Mouse (Mus musculus): ENCODE results near the gene Cog1. TPM values are rescaled to one million over a fixed set of nuclear protein-coding genes. Genes with fewer than 3 reads are reported as not detected.

Gene Cog1
- polyA plus RNA-seq, 1 experiment from 2014 or later = 14.9 TPM

DNA sequence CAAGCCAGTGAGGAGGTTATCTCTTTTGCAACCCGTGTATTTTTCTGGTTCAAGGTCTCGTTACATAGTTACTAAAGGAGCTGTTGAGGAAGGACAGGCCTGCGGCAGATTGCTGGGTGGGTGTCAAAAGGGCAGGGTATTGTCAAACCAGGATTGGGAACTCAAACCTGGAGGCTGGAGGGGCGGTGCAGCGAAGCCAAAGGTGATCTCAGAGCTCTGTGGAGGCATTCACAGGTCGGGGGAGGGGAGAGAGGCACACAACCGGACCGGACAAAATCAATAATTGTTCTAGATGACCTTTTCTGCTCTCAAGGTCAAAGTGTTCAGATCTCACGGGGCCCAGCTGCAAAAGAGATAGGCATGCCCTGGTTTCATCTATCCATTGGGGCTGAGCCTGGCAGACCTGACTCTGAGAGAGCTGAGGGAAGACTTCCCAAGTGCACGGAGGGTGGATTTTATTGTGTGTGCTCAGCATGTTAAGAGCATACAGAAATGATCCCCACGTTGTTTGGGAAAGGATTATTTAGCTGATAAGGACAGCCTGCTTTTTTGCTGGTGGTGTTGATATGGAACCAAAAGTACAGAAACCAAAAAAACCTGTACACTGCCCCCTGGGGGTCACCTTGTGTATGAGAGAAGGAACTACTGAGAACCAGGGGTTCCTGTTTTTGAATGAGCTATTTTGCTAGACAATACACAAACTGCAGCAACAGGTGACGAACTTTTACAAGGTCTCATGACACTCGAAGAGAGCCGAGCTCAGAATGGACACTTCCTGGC is 31.6 kb upstream of the Cog1 start:
- WGBS (ENCODE audit: insufficient replicate concordance) = 34% methylated on average over 14 of the region's 14 CpGs
- ATAC-seq (ENCODE audit: insufficient read depth) = peak; percentile 76
- H3K4me1 ChIP-seq (replicated peaks) = peaks cover 25% of the 10 kb centered on the region; the same call in 1 of the 2 replicates
- H3K27me3 ChIP-seq = peaks cover 41% of the 10 kb centered on the region
- 0 out of 2 replicates have a peak overlapping the region, but pooled peaks have one; percentile 8 for H3K4me2 ChIP-seq
- H3K27ac ChIP-seq (replicated peaks) = peak overlapping the region; percentile 59
- H3K9me3 ChIP-seq (replicated peaks) = no peaks in the 10 kb centered on the region
- H3K36me3 ChIP-seq (replicated peaks) = no peaks in the 10 kb centered on the region
- no peak overlapping the region for H3K4me3 ChIP-seq (replicated peaks)
- H3K9ac ChIP-seq = no peak overlapping the region

DNA sequence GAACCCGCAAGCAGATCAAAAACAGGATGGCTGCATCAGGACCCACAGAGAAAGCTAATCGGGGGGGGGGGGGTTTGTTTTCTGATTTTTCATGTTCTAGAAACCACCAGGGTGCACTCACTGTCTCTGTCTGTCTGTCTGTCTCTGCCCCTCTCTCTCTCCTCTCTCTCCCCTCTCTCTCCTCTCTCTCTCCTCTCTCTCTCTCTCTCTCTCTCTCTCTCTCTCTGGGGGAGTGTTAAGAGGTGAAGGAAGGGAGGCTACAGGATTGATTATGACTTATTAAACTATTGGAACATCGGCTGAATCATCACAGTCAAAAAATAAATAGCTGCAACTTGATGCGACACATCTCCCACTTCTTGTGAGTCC is 30.7 kb upstream of the Cog1 start:
- Histone ChIP-seq H3K4me3 (replicated peaks) (peak overlapping the region; percentile 52; the same call in 1 of the 2 replicates), H3K27me3 (peaks cover 41% of the 10 kb centered on the region), H3K4me1 (replicated peaks) (peaks cover 25% of the 10 kb centered on the region; the same call in 1 of the 2 replicates), H3K9me3 (replicated peaks) (no peaks in the 10 kb centered on the region), H3K9ac (no peak overlapping the region), H3K4me2 (peak overlapping the region; percentile 67), H3K27ac (replicated peaks) (no peak overlapping the region), H3K36me3 (replicated peaks) (no peaks in the 10 kb centered on the region)
- 28% methylated on average over 4 of the region's 4 CpGs for WGBS (ENCODE audit: insufficient replicate concordance)
- no peak for ATAC-seq (ENCODE audit: insufficient read depth)

DNA sequence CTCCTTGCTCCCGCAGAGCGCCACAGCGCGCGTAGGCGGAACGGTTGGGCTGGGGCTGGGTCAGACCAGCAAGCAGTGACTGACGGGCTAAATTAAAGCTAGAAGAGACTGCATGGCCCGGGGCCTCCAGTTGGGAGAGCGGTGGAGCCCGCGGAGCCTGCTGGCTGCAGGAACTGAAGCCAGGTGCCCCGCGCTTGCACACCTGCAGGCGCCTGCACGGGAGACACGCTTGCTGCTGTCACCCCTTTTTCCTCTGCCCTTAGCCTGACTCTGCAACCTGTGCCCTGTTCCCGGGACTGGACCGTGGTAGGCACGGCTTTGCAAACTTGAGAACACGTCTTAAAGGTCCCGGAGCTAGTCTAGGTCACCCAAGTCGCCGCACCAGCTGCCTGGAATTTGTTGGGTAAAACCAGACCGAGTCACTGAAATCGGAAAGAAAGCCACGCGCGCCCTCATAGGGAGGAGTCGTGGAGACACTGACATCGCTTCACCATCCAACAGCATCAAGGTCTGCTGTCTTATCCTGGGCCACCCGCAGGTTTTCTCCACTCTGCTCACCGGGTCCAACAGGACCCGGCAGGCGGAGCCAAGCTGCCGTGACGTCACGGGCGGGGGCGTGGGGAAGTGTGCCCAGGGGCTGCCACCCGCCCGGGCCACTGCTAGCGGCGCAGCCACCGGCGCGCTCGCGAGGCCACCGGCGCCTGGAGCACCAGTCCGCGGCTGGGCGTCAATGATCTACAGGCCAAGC is 30.1 kb upstream of the Cog1 start, which contains the start of gene Sstr2:
Sstr2 (plus strand) TSS at position 671 of the 748 bp plus-strand sequence.
- H3K9ac ChIP-seq = no peak within 1 kb of the TSS; the same call in 1 of the 2 replicates
- H3K27ac ChIP-seq (replicated peaks) = peak within 1 kb of the TSS; percentile 55
- ATAC-seq (ENCODE audit: insufficient read depth) = peak; percentile 34; the same call in 1 of the 2 replicates

DNA sequence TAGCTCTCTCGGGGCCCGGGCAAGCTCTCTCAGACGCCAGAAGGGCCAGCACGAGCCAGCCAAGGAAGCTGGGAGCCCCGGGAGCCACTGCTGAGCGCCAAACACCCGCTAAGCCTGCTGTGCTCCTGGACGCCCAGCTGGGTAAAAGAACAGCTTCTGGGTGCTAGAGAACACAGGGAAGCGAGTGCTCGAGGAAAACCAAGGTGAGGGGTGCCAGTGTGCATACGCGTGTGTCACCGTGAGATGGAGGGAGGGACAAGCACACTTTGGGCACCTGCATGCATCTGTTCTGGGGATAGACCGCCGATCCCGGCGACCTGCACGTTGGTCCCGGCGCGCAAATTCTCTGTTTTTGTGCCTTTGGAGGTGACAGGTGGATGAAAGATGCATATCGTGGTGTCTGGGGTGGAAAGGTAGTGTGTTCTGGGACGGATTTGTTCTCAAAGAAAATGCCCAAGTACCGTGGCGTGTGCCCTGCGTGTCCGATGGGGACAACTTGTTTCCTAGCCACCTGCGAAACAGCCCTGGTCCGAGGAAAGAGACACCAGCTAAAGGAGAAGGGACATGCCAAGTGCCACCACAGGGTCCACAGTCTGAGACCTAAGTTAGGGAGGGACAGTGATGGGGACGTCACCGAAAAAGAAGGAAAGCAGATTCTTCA is 29.4 kb upstream of the Cog1 start:
- H3K27me3 ChIP-seq = peaks cover 41% of the 10 kb centered on the region
- 3% methylated on average over 31 of the region's 31 CpGs for WGBS (ENCODE audit: insufficient replicate concordance)
- 0 out of 2 replicates have a peak overlapping the region, but pooled peaks have one; percentile 24 for H3K27ac ChIP-seq (replicated peaks)
- H3K4me3 ChIP-seq (replicated peaks) = peak overlapping the region; percentile 52
- H3K36me3 ChIP-seq (replicated peaks) = 0 out of 2 replicates have a peak, but pooled peaks cover 3% of the 10 kb centered on the region
- no peak overlapping the region; the same call in 1 of the 2 replicates for H3K9ac ChIP-seq
- no peak for ATAC-seq (ENCODE audit: insufficient read depth)
- peak overlapping the region; percentile 67 for H3K4me2 ChIP-seq
- H3K9me3 ChIP-seq (replicated peaks) = no peaks in the 10 kb centered on the region
- H3K4me1 ChIP-seq (replicated peaks) = peaks cover 25% of the 10 kb centered on the region; the same call in 1 of the 2 replicates

More for the DNA sequence above, 30.1 kb upstream of the Cog1 start, which contains the start of gene Sstr2:
- H3K36me3 ChIP-seq (replicated peaks) = no peaks in the 10 kb centered on the region
- H3K4me1 ChIP-seq (replicated peaks) = peaks cover 25% of the 10 kb centered on the region; the same call in 1 of the 2 replicates
- H3K27me3 ChIP-seq = peaks cover 41% of the 10 kb centered on the region
- no peaks in the 10 kb centered on the region for H3K9me3 ChIP-seq (replicated peaks)
- peak within 1 kb of the TSS; percentile 67 for H3K4me2 ChIP-seq
- peak within 1 kb of the TSS; percentile 52 for H3K4me3 ChIP-seq (replicated peaks)
- under 1% methylated on average over 54 of the region's 54 CpGs for WGBS (ENCODE audit: insufficient replicate concordance)

DNA sequence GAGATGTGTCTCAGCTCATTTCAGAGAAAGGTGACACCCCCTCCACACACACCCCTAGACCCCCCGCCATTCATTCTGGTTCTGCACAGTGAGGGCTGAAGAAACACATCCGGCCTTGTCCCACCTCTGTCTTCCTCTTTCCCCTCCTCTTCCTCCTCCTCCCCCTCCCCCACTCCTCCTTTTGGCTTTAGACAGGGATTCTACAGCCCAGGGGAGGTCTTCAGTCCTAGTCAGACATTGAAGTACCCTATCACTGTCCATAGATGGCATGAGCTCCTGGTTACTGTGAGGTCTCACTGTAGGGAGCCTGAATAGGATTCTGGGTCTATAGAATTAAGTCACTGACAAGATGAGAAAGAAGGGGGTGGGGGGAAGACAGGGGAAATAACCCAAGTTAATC is 28.0 kb upstream of the Cog1 start:
- whole genome bisulfite sequencing (ENCODE audit: insufficient replicate concordance) = 45% methylated on average over 2 of the region's 2 CpGs
- Histone ChIP-seq H3K4me1 (replicated peaks) (peaks cover 25% of the 10 kb centered on the region; the same call in 1 of the 2 replicates), H3K4me2 (no peak overlapping the region), H3K27me3 (peaks cover 41% of the 10 kb centered on the region), H3K4me3 (replicated peaks) (no peak overlapping the region), H3K36me3 (replicated peaks) (0 out of 2 replicates have a peak, but pooled peaks cover 3% of the 10 kb centered on the region), H3K27ac (replicated peaks) (no peak overlapping the region), H3K9me3 (replicated peaks) (no peaks in the 10 kb centered on the region), H3K9ac (no peak overlapping the region)
- no peak for ATAC-seq (ENCODE audit: insufficient read depth)

DNA sequence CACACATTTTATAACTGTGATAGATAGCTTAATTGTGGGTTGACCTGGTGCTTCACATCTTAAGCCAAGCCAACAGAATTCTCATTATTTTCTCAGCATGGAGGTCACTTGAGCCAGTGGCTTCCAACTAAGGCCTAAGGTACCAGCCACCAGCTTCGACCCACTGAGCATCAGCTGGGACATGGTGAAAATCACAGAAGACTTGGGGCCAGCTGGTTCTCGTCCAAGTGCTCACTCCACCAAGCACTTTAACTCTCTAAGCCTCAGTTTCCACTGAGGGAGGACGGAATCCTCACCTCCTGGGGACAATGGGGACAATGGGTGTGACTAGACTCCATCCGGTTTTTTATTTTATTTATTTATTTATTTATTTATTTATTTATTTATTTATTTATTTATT is 26.9 kb upstream of the Cog1 start:
- H3K9me3 ChIP-seq (replicated peaks) = no peaks in the 10 kb centered on the region
- WGBS (ENCODE audit: insufficient replicate concordance) = 63% methylated on average over 4 of the region's 4 CpGs

DNA sequence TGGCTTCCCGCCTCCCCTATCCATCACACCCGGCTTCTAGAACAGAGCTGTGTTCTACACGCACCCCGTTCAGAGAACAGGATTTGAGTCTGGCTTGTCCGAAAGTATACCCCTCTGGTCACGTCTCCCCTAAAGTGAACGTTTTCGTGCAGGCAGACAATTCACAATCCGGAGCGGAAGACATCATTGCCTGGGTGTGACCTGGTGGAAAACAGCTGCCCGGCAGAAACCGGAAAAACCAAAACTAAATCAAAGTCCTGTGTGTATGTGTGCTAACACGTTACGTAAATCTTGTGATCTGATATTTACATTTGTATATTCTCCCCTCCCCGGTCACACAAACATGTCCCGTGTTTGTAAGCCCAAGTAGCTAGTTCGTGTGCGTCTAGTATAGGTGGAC is 23.5 kb upstream of the Cog1 start:
- Histone ChIP-seq H3K36me3 (replicated peaks) (0 out of 2 replicates have a peak, but pooled peaks cover 3% of the 10 kb centered on the region), H3K9me3 (replicated peaks) (no peaks in the 10 kb centered on the region), H3K27ac (replicated peaks) (no peak overlapping the region), H3K4me1 (replicated peaks) (0 out of 2 replicates have a peak, but pooled peaks cover 5% of the 10 kb centered on the region), H3K27me3 (peaks cover 12% of the 10 kb centered on the region), H3K9ac (no peak overlapping the region), H3K4me2 (no peak overlapping the region), H3K4me3 (replicated peaks) (no peak overlapping the region)
- 78% methylated on average over 18 of the region's 18 CpGs for WGBS (ENCODE audit: insufficient replicate concordance)
- no peak for ATAC-seq (ENCODE audit: insufficient read depth)

More for the DNA sequence above, 26.9 kb upstream of the Cog1 start:
- no peak overlapping the region for H3K27ac ChIP-seq (replicated peaks)
- no peak overlapping the region for H3K4me2 ChIP-seq
- no peak overlapping the region for H3K4me3 ChIP-seq (replicated peaks)
- H3K9ac ChIP-seq = no peak overlapping the region
- H3K36me3 ChIP-seq (replicated peaks) = 0 out of 2 replicates have a peak, but pooled peaks cover 3% of the 10 kb centered on the region
- no peak for ATAC-seq (ENCODE audit: insufficient read depth)
- H3K4me1 ChIP-seq (replicated peaks) = peaks cover 25% of the 10 kb centered on the region; the same call in 1 of the 2 replicates
- peaks cover 41% of the 10 kb centered on the region for H3K27me3 ChIP-seq

DNA sequence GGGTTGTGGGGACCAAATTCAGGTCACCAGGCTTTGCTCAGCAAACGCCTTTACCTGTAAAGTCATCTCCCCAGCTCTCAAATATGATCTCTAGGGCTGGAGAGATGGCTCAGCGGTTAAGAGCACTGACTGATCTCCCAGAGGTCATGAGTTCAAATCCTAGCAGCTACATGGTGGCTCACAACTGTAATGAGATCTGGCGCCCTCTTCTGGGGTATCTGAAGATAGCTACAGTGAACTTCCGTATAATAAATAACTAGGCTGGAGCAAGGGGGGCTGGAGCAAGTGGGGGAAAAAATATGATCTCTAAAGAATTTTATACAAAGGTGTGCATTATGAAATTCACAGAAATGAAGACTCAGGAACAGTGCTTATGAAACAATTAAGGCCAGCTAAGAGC is 21.2 kb upstream of the Cog1 start:
- ATAC-seq (ENCODE audit: insufficient read depth) = no peak
- Histone ChIP-seq H3K27me3 (0 out of 2 replicates have a peak, but pooled peaks cover 3% of the 10 kb centered on the region), H3K4me2 (no peak overlapping the region), H3K27ac (replicated peaks) (no peak overlapping the region), H3K9ac (no peak overlapping the region), H3K9me3 (replicated peaks) (no peaks in the 10 kb centered on the region), H3K4me3 (replicated peaks) (no peak overlapping the region), H3K4me1 (replicated peaks) (no peaks in the 10 kb centered on the region; the same call in 1 of the 2 replicates), H3K36me3 (replicated peaks) (0 out of 2 replicates have a peak, but pooled peaks cover 3% of the 10 kb centered on the region)
- 43% methylated on average over 4 of the region's 4 CpGs for WGBS (ENCODE audit: insufficient replicate concordance)

DNA sequence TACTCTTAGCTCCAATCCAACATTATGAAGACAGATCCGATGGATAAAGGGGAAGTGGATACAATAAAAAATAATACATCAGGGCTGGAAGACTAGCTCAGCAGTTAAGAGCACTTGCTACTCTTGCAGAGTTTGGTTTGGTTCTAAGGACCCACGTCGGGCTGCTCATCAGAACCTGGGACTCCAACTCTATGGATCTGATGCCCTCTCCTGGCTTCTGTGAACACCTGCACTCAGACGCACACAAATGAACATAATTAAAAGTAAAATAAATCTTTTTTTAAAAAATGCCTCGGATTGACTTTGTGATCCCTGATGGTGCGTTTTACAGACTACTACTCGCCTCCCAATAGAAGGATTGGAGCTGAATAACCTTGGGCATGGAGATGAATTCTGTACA is 18.3 kb upstream of the Cog1 start:
- H3K9me3 ChIP-seq (replicated peaks) = no peaks in the 10 kb centered on the region
- H3K4me1 ChIP-seq (replicated peaks) = no peaks in the 10 kb centered on the region; the same call in 1 of the 2 replicates
- ATAC-seq (ENCODE audit: insufficient read depth) = no peak
- H3K27me3 ChIP-seq = 0 out of 2 replicates have a peak, but pooled peaks cover 3% of the 10 kb centered on the region
- H3K4me2 ChIP-seq = no peak overlapping the region
- no peak overlapping the region for H3K4me3 ChIP-seq (replicated peaks)
- no peak overlapping the region for H3K27ac ChIP-seq (replicated peaks)
- 37% methylated on average over 7 of the region's 7 CpGs for WGBS (ENCODE audit: insufficient replicate concordance)
- no peak overlapping the region for H3K9ac ChIP-seq
- H3K36me3 ChIP-seq (replicated peaks) = no peaks in the 10 kb centered on the region

DNA sequence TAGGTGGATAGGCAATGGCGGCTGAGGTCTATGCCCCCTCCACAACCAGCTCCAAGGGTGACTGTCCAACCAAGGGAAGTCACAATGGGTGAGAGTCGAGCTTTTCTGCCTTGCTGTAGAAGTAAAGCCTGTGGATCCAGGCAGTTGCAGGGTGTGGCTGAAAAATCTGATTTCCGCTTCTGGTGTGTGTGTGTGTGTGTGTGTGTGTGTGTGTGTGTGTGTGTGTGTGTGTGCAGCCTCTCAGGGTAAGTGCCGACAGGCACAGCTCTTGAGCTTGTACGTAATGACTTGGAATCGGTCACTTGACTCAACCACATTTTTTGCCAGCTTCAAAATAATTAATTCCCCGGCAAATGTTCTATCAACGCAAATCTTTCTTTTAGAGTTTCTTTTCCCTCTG is 17.7 kb upstream of the Cog1 start:
- Histone ChIP-seq H3K4me1 (replicated peaks) (no peaks in the 10 kb centered on the region; the same call in 1 of the 2 replicates), H3K27ac (replicated peaks) (no peak overlapping the region), H3K9me3 (replicated peaks) (no peaks in the 10 kb centered on the region), H3K27me3 (0 out of 2 replicates have a peak, but pooled peaks cover 3% of the 10 kb centered on the region), H3K4me3 (replicated peaks) (no peak overlapping the region), H3K9ac (no peak overlapping the region), H3K4me2 (0 out of 2 replicates have a peak overlapping the region, but pooled peaks have one; percentile 36), H3K36me3 (replicated peaks) (no peaks in the 10 kb centered on the region)
- ATAC-seq (ENCODE audit: insufficient read depth) = no peak
- 62% methylated on average over 8 of the region's 8 CpGs for WGBS (ENCODE audit: insufficient replicate concordance)

Measured in liver, embryonic 15.5 days (tissue).